19 mouse cellular contexts compared by ENCODE assay signal in genomic region chr5:133922181-133922580, GRCm38 (mm10).
DNase-seq lines count a peak whose midpoint lies in the region; ATAC-seq and TF ChIP-seq lines count a peak whose summit lies in the region.
"Had no signal": no experiment of that assay in that cellular context is flagged by ENCODE, and none has a peak within 500 bp of the region (broad histone marks: within the 10 kb centered on the region; RNA-seq: fewer than 3 reads in every experiment).

No protein-coding gene starts in this region.

- 65% methylated on average over 1 of the region's 1 CpGs for WGBS in lung, embryonic 14.5 days
- WGBS in lung, postnatal 0 days = 62% methylated on average over 1 of the region's 1 CpGs
- 67% methylated on average over 1 of the region's 1 CpGs for WGBS in lung, adult 2 months

- no peaks in the 10 kb centered on the region for H3K4me1 ChIP-seq in lung, embryonic 14.5 days (ENCODE audit: insufficient read depth)
- H3K4me1 ChIP-seq in lung, postnatal 0 days (ENCODE audit: insufficient read depth, low read depth, low read length) = no peaks in the 10 kb centered on the region
- H3K4me1 ChIP-seq in lung, adult 2 months (ENCODE audit: control insufficient read depth, insufficient read depth, low read length) = no peaks in the 10 kb centered on the region
- H3K4me1 ChIP-seq: embryonic facial prominence, embryonic 13.5 days; embryonic facial prominence, embryonic 15.5 days; forebrain, embryonic 12.5 days had no signal

- no peaks in the 10 kb centered on the region for H3K27me3 ChIP-seq in lung, embryonic 14.5 days (ENCODE audit: insufficient read depth, low read length)
- H3K27me3 ChIP-seq in lung, postnatal 0 days (replicated peaks; ENCODE audit: insufficient read depth, low read length) = no peaks in the 10 kb centered on the region
- H3K27me3 ChIP-seq: embryonic facial prominence, embryonic 13.5 days; embryonic facial prominence, embryonic 15.5 days; forebrain, embryonic 12.5 days had no signal

- no peak for ATAC-seq in lung, embryonic 14.5 days (ENCODE audit: insufficient read depth)
- peak; percentile 32 for ATAC-seq in lung, postnatal 0 days
- ATAC-seq: forebrain, embryonic 14.5 days had no signal

- H3K9ac ChIP-seq in lung, embryonic 14.5 days = no peak overlapping the region
- H3K9ac ChIP-seq in lung, postnatal 0 days (replicated peaks; ENCODE audit: low read depth) = no peak overlapping the region
- H3K9ac ChIP-seq: embryonic facial prominence, embryonic 13.5 days; embryonic facial prominence, embryonic 15.5 days; forebrain, embryonic 12.5 days had no signal

- H3K27ac ChIP-seq in lung, embryonic 14.5 days (ENCODE audit: low read depth) = no peak overlapping the region
- H3K27ac ChIP-seq in lung, postnatal 0 days (ENCODE audit: low read length) = no peak overlapping the region
- H3K27ac ChIP-seq: embryonic facial prominence, embryonic 13.5 days; embryonic facial prominence, embryonic 15.5 days; forebrain, embryonic 10.5 days; forebrain, embryonic 12.5 days had no signal

- no peaks in the 10 kb centered on the region for H3K9me3 ChIP-seq in lung, embryonic 14.5 days (ENCODE audit: low read depth, low read length)
- no peaks in the 10 kb centered on the region for H3K9me3 ChIP-seq in lung, postnatal 0 days (ENCODE audit: low read length)
- H3K9me3 ChIP-seq: embryonic facial prominence, embryonic 13.5 days; embryonic facial prominence, embryonic 15.5 days; forebrain, embryonic 10.5 days; forebrain, embryonic 12.5 days had no signal

- TF ChIP-seq CTCF in lung, embryonic 14.5 days (IDR thresholded peaks at IDR 0.05; ENCODE audit: low read depth) = no peak
- TF ChIP-seq CTCF in lung, postnatal 0 days (IDR thresholded peaks at IDR 0.05) = no peak
- TF ChIP-seq CTCF in lung, adult 2 months (IDR thresholded peaks at IDR 0.05; ENCODE audit: insufficient read depth, low read length) = no peak

- no peaks in the 10 kb centered on the region for H3K36me3 ChIP-seq in lung, embryonic 14.5 days (ENCODE audit: insufficient read depth)
- H3K36me3 ChIP-seq in lung, postnatal 0 days (ENCODE audit: insufficient read depth, low read length) = no peaks in the 10 kb centered on the region
- H3K36me3 ChIP-seq: embryonic facial prominence, embryonic 13.5 days; embryonic facial prominence, embryonic 15.5 days; forebrain, embryonic 10.5 days; forebrain, embryonic 12.5 days had no signal

- no peak for TF ChIP-seq POLR2A in lung, adult 2 months (IDR thresholded peaks at IDR 0.05; ENCODE audit: borderline replicate concordance, extremely low read depth, low read depth, low read length)

- TF ChIP-seq EP300 in lung, postnatal 0 days (IDR thresholded peaks at IDR 0.05) = peak; percentile 36; the same call in 1 of the 2 replicates

- peak; percentile 66 for DNase-seq in lung, embryonic 14.5 days
- no peak for DNase-seq in lung, postnatal 14 days
- peak; percentile 65 for DNase-seq in lung, postnatal 0 days (ENCODE audit: low spot score)
- no peak for DNase-seq in lung, adult 2 months
- DNase-seq: adrenal gland, adult 2 months; adrenal gland, postnatal 10 days; adrenal gland, postnatal 25 days; cerebellum, adult 11 months; cerebellum, adult 2 months; cerebellum, adult 9-11 months; cerebellum, postnatal 14 days; cerebellum, postnatal 36 days; embryo, embryonic 11 days had no signal

- no peak overlapping the region for H3K4me2 ChIP-seq in lung, embryonic 14.5 days
- no peak overlapping the region for H3K4me2 ChIP-seq in lung, postnatal 0 days (replicated peaks; ENCODE audit: low read depth, low read length)
- H3K4me2 ChIP-seq: embryonic facial prominence, embryonic 13.5 days; embryonic facial prominence, embryonic 15.5 days; forebrain, embryonic 12.5 days had no signal

- no peak overlapping the region for H3K4me3 ChIP-seq in lung, embryonic 14.5 days (ENCODE audit: low read depth, low read length)
- H3K4me3 ChIP-seq in lung, postnatal 0 days (ENCODE audit: low read depth, low read length) = no peak overlapping the region
- H3K4me3 ChIP-seq in lung, adult 2 months (replicated peaks; ENCODE audit: extremely low read depth, low read depth, low read length) = no peak overlapping the region
- H3K4me3 ChIP-seq: embryonic facial prominence, embryonic 13.5 days; embryonic facial prominence, embryonic 15.5 days; erythroblast, embryonic 14.5 days; forebrain, embryonic 10.5 days; forebrain, embryonic 12.5 days had no signal

Comparison
In these comparisons a context has a peak if more than half of its experiments do, and no peak if none do; other contexts are left out.
1. DNase-seq: peak in lung, embryonic 14.5 days (single experiment) and lung, postnatal 0 days (single experiment); none in lung, postnatal 14 days (single experiment) and lung, adult 2 months (single experiment).